Mouse (Mus musculus) bone marrow macrophage, adult 2 months (primary cell): Measurements from ENCODE around the gene Ralgapa2.

Source experiments
- CTCF ChIP-seq: IDR thresholded peaks from 2 replicates; pipeline ENCODE4 v1.5.1; 2012; ENCODE audit warnings: low read depth, mild to moderate bottlenecking, low read length, moderate library complexity
- POLR2A ChIP-seq: IDR thresholded peaks from 2 replicates; pipeline ENCODE4 v1.6.1; 2012; ENCODE audit warnings: mild to moderate bottlenecking, low read depth, low read length, borderline replicate concordance

DNA sequence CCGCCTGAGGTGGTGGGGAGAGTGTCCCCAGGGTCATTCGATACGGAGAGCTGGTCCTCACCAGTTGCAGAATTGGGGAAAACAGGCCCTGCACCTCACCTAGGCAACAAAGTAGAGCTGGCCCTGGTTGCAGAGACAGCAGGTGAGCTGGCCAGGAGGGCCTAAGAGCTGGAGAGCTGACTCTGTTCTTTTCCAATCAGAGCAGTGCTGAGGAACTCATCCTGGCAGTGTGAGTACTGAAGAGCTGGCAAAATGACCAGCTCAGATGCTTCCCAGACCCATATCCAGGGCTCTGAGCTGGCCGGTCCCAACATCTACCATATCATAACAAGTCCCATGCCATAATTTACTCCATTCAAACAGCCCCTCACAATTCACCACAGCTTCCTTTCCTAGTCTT, 34.7 kb downstream of the Ralgapa2 start:
- TF ChIP-seq POLR2A, result no peak
- TF ChIP-seq CTCF, result no peak
